Mouse (Mus musculus): ENCODE data around the gene Ppp1r9a. TPM values are rescaled to one million over a fixed set of nuclear protein-coding genes. Genes with fewer than 3 reads are reported as not detected.

Ppp1r9a gene
- polyA plus RNA-seq, 1 experiment from 2014 or later: 49.3 TPM

- DNase-seq (no peak), ATAC-seq (ENCODE audit: low FRiP score, low TSS enrichment) (no peak)
- no peak overlapping the region for H3K9ac ChIP-seq (replicated peaks; ENCODE audit: low read length)
- no peaks in the 10 kb centered on the region for H3K36me3 ChIP-seq (ENCODE audit: control insufficient read depth, insufficient read depth, low read length)
- no peaks in the 10 kb centered on the region for H3K4me1 ChIP-seq (ENCODE audit: control insufficient read depth, insufficient read depth, low read length)
- no peak overlapping the region for H3K4me2 ChIP-seq (ENCODE audit: low read length)
- H3K27ac ChIP-seq (replicated peaks; ENCODE audit: low read depth, low read length): no peak overlapping the region
- H3K27me3 ChIP-seq (ENCODE audit: control insufficient read depth, insufficient read depth, low read length): no peaks in the 10 kb centered on the region
- 89% methylated on average over 8 of the region's 8 CpGs for WGBS
- H3K9me3 ChIP-seq (ENCODE audit: control insufficient read depth, low read length): no peaks in the 10 kb centered on the region
- no peak overlapping the region for H3K4me3 ChIP-seq (replicated peaks; ENCODE audit: low read depth, low read length)
Observed at GRCm38 (mm10) chr6:5099842-5100241, 197.1 kb downstream of the Ppp1r9a start.

- Histone ChIP-seq H3K9ac (replicated peaks; ENCODE audit: low read length) (no peak overlapping the region), H3K4me3 (replicated peaks; ENCODE audit: low read depth, low read length) (no peak overlapping the region), H3K4me2 (ENCODE audit: low read length) (no peak overlapping the region), H3K27me3 (ENCODE audit: control insufficient read depth, insufficient read depth, low read length) (no peaks in the 10 kb centered on the region), H3K36me3 (ENCODE audit: control insufficient read depth, insufficient read depth, low read length) (no peaks in the 10 kb centered on the region), H3K27ac (replicated peaks; ENCODE audit: low read depth, low read length) (no peak overlapping the region), H3K4me1 (ENCODE audit: control insufficient read depth, insufficient read depth, low read length) (no peaks in the 10 kb centered on the region), H3K9me3 (ENCODE audit: control insufficient read depth, low read length) (no peaks in the 10 kb centered on the region)
- ATAC-seq (ENCODE audit: low FRiP score, low TSS enrichment): no peak
- 86% methylated on average over 10 of the region's 10 CpGs for WGBS
- no peak for DNase-seq
Observed at GRCm38 (mm10) chr6:5100347-5100746, 197.6 kb downstream of the Ppp1r9a start.

- Histone ChIP-seq H3K36me3 (ENCODE audit: control insufficient read depth, insufficient read depth, low read length) (no peaks in the 10 kb centered on the region), H3K27ac (replicated peaks; ENCODE audit: low read depth, low read length) (no peak overlapping the region), H3K4me3 (replicated peaks; ENCODE audit: low read depth, low read length) (no peak overlapping the region), H3K4me1 (ENCODE audit: control insufficient read depth, insufficient read depth, low read length) (no peaks in the 10 kb centered on the region), H3K9ac (replicated peaks; ENCODE audit: low read length) (no peak overlapping the region), H3K27me3 (ENCODE audit: control insufficient read depth, insufficient read depth, low read length) (no peaks in the 10 kb centered on the region), H3K9me3 (ENCODE audit: control insufficient read depth, low read length) (no peaks in the 10 kb centered on the region), H3K4me2 (ENCODE audit: low read length) (no peak overlapping the region)
- DNase-seq (peak; percentile 61), ATAC-seq (ENCODE audit: low FRiP score, low TSS enrichment) (peak; percentile 55; the same call in 1 of the 2 replicates)
- WGBS: 26% methylated on average over 2 of the region's 2 CpGs
Observed at GRCm38 (mm10) chr6:5102741-5103140, 200.0 kb downstream of the Ppp1r9a start.

- H3K27me3 ChIP-seq (ENCODE audit: control insufficient read depth, insufficient read depth, low read length): no peaks in the 10 kb centered on the region
- 58% methylated on average over 6 of the region's 6 CpGs for WGBS
- no peaks in the 10 kb centered on the region for H3K4me1 ChIP-seq (ENCODE audit: control insufficient read depth, insufficient read depth, low read length)
- no peak for ATAC-seq (ENCODE audit: low FRiP score, low TSS enrichment)
- H3K9ac ChIP-seq (replicated peaks; ENCODE audit: low read length): no peak overlapping the region
- H3K9me3 ChIP-seq (ENCODE audit: control insufficient read depth, low read length): no peaks in the 10 kb centered on the region
- DNase-seq: no peak
- H3K36me3 ChIP-seq (ENCODE audit: control insufficient read depth, insufficient read depth, low read length): no peaks in the 10 kb centered on the region
- no peak overlapping the region for H3K4me3 ChIP-seq (replicated peaks; ENCODE audit: low read depth, low read length)
- no peak overlapping the region for H3K4me2 ChIP-seq (ENCODE audit: low read length)
- H3K27ac ChIP-seq (replicated peaks; ENCODE audit: low read depth, low read length): no peak overlapping the region
Observed at GRCm38 (mm10) chr6:5103769-5104168, 201.1 kb downstream of the Ppp1r9a start.

- Histone ChIP-seq H3K27me3 (ENCODE audit: control insufficient read depth, insufficient read depth, low read length) (no peaks in the 10 kb centered on the region), H3K4me3 (replicated peaks; ENCODE audit: low read depth, low read length) (no peak overlapping the region), H3K4me1 (ENCODE audit: control insufficient read depth, insufficient read depth, low read length) (no peaks in the 10 kb centered on the region), H3K9ac (replicated peaks; ENCODE audit: low read length) (no peak overlapping the region), H3K9me3 (ENCODE audit: control insufficient read depth, low read length) (no peaks in the 10 kb centered on the region), H3K4me2 (ENCODE audit: low read length) (no peak overlapping the region), H3K36me3 (ENCODE audit: control insufficient read depth, insufficient read depth, low read length) (no peaks in the 10 kb centered on the region), H3K27ac (replicated peaks; ENCODE audit: low read depth, low read length) (no peak overlapping the region)
- 91% methylated on average over 7 of the region's 7 CpGs for WGBS
- no peak for ATAC-seq (ENCODE audit: low FRiP score, low TSS enrichment)
- DNase-seq: no peak
Observed at GRCm38 (mm10) chr6:5104238-5104637, 201.5 kb downstream of the Ppp1r9a start.

GRCm38 (mm10) chr6:5108494-5108893, 205.8 kb downstream of the Ppp1r9a start:
- WGBS: 70% methylated on average over 3 of the region's 3 CpGs
- H3K36me3 ChIP-seq (ENCODE audit: control insufficient read depth, insufficient read depth, low read length): no peaks in the 10 kb centered on the region
- no peak overlapping the region for H3K27ac ChIP-seq (replicated peaks; ENCODE audit: low read depth, low read length)
- H3K9me3 ChIP-seq (ENCODE audit: control insufficient read depth, low read length): no peaks in the 10 kb centered on the region
- no peak overlapping the region for H3K4me3 ChIP-seq (replicated peaks; ENCODE audit: low read depth, low read length)
- H3K4me2 ChIP-seq (ENCODE audit: low read length): no peak overlapping the region
- ATAC-seq (ENCODE audit: low FRiP score, low TSS enrichment) (no peak), DNase-seq (no peak)
- no peaks in the 10 kb centered on the region for H3K27me3 ChIP-seq (ENCODE audit: control insufficient read depth, insufficient read depth, low read length)
- no peak overlapping the region for H3K9ac ChIP-seq (replicated peaks; ENCODE audit: low read length)
- H3K4me1 ChIP-seq (ENCODE audit: control insufficient read depth, insufficient read depth, low read length): no peaks in the 10 kb centered on the region

- H3K4me3 ChIP-seq (replicated peaks; ENCODE audit: low read depth, low read length): peak overlapping the region; percentile 37
- 3% methylated on average over 18 of the region's 18 CpGs for WGBS
- ATAC-seq (ENCODE audit: low FRiP score, low TSS enrichment) (peak; percentile 96), DNase-seq (peak; percentile 95)
- H3K36me3 ChIP-seq (ENCODE audit: control insufficient read depth, insufficient read depth, low read length): 0 out of 2 replicates have a peak, but pooled peaks cover 4% of the 10 kb centered on the region
- H3K9me3 ChIP-seq (ENCODE audit: control insufficient read depth, low read length): no peaks in the 10 kb centered on the region
- H3K27ac ChIP-seq (replicated peaks; ENCODE audit: low read depth, low read length): peak overlapping the region; percentile 52; the same call in 1 of the 2 replicates
- peaks cover 3% of the 10 kb centered on the region; the same call in 1 of the 2 replicates for H3K4me1 ChIP-seq (ENCODE audit: control insufficient read depth, insufficient read depth, low read length)
- no peaks in the 10 kb centered on the region for H3K27me3 ChIP-seq (ENCODE audit: control insufficient read depth, insufficient read depth, low read length)
- H3K4me2 ChIP-seq (ENCODE audit: low read length): peak overlapping the region; percentile 58
- peak overlapping the region; percentile 43 for H3K9ac ChIP-seq (replicated peaks; ENCODE audit: low read length)
Observed at GRCm38 (mm10) chr6:5109925-5110714, 207.4 kb downstream of the Ppp1r9a start.

- no peak for DNase-seq
- H3K27ac ChIP-seq (replicated peaks; ENCODE audit: low read depth, low read length): 0 out of 2 replicates have a peak overlapping the region, but pooled peaks have one; percentile 52
- 31% methylated on average over 3 of the region's 3 CpGs for WGBS
Observed at GRCm38 (mm10) chr6:5110715-5111048, 208.0 kb downstream of the Ppp1r9a start.

GRCm38 (mm10) chr6:5113103-5113502, 210.4 kb downstream of the Ppp1r9a start:
- ATAC-seq (ENCODE audit: low FRiP score, low TSS enrichment): no peak
- H3K9me3 ChIP-seq (ENCODE audit: control insufficient read depth, low read length): no peaks in the 10 kb centered on the region
- no peak overlapping the region for H3K4me2 ChIP-seq (ENCODE audit: low read length)
- no peak overlapping the region for H3K4me3 ChIP-seq (replicated peaks; ENCODE audit: low read depth, low read length)
- no peak for DNase-seq
- H3K36me3 ChIP-seq (ENCODE audit: control insufficient read depth, insufficient read depth, low read length): peaks cover 13% of the 10 kb centered on the region
- no peaks in the 10 kb centered on the region for H3K27me3 ChIP-seq (ENCODE audit: control insufficient read depth, insufficient read depth, low read length)
- WGBS: 69% methylated on average over 8 of the region's 8 CpGs
- H3K9ac ChIP-seq (replicated peaks; ENCODE audit: low read length): no peak overlapping the region
- H3K27ac ChIP-seq (replicated peaks; ENCODE audit: low read depth, low read length): no peak overlapping the region
- peaks cover 3% of the 10 kb centered on the region; the same call in 1 of the 2 replicates for H3K4me1 ChIP-seq (ENCODE audit: control insufficient read depth, insufficient read depth, low read length)

More at GRCm38 (mm10) chr6:5110715-5111048, 208.0 kb downstream of the Ppp1r9a start:
- H3K4me1 ChIP-seq (ENCODE audit: control insufficient read depth, insufficient read depth, low read length): peaks cover 3% of the 10 kb centered on the region; the same call in 1 of the 2 replicates
- H3K4me3 ChIP-seq (replicated peaks; ENCODE audit: low read depth, low read length): no peak overlapping the region
- no peaks in the 10 kb centered on the region for H3K27me3 ChIP-seq (ENCODE audit: control insufficient read depth, insufficient read depth, low read length)
- H3K36me3 ChIP-seq (ENCODE audit: control insufficient read depth, insufficient read depth, low read length): peaks cover 10% of the 10 kb centered on the region; the same call in 1 of the 2 replicates
- H3K9ac ChIP-seq (replicated peaks; ENCODE audit: low read length): no peak overlapping the region
- no peak overlapping the region for H3K4me2 ChIP-seq (ENCODE audit: low read length)
- ATAC-seq (ENCODE audit: low FRiP score, low TSS enrichment): no peak
- no peaks in the 10 kb centered on the region for H3K9me3 ChIP-seq (ENCODE audit: control insufficient read depth, low read length)
